Mouse (Mus musculus) hindbrain, embryonic 13.5 days (tissue): ENCODE measurements at regions not wholly inside any gene's neighbourhood (a gene's known extent, or its start where the extent isn't known, plus 50 kb on each side); places are given as distances from the start of the nearest gene placed in this dataset.

ENCODE experiments used
- ATAC-seq: fragments of 200-750 bp; cut with Nextera tagmentation; 2 replicates; pipeline ENCODE4 v1.8.0; 2017; ENCODE audit warnings: moderate TSS enrichment; ENCODE audit not compliant: low FRiP score
- H3K27ac ChIP-seq: fragments of 300-500 bp; sonication (generic); 2 replicates; pipeline ENCODE4 v1.5.1; 2015; ENCODE audit warnings: inconsistent platforms, mild to moderate bottlenecking, moderate library complexity
- H3K27me3 ChIP-seq: fragments of 300-500 bp; sonication (generic); 2 replicates; pipeline ENCODE4 v1.6.1; 2015; ENCODE audit warnings: mild to moderate bottlenecking, inconsistent platforms
- H3K36me3 ChIP-seq: fragments of 300-500 bp; sonication (generic); 2 replicates; pipeline ENCODE4 v1.6.1; 2015; ENCODE audit warnings: mild to moderate bottlenecking, inconsistent platforms
- H3K4me1 ChIP-seq: fragments of 300-500 bp; sonication (generic); replicated peaks from 2 replicates; pipeline ENCODE4 v1.6.1; 2015; ENCODE audit warnings: inconsistent platforms
- H3K4me2 ChIP-seq: fragments of 300-500 bp; sonication (generic); 2 replicates; pipeline ENCODE4 v1.6.1; 2015; ENCODE audit warnings: inconsistent platforms, mild to moderate bottlenecking, moderate library complexity
- H3K4me3 ChIP-seq: fragments of 300-500 bp; sonication (generic); 2 replicates; pipeline ENCODE4 v1.5.1; 2015; ENCODE audit warnings: mild to moderate bottlenecking, inconsistent platforms
- H3K9ac ChIP-seq: fragments of 300-500 bp; sonication (generic); 2 replicates; pipeline ENCODE4 v1.6.1; 2015; ENCODE audit warnings: mild to moderate bottlenecking, inconsistent platforms
- H3K9me3 ChIP-seq: fragments of 300-500 bp; sonication (generic); 2 replicates; pipeline ENCODE4 v1.6.1; 2016; ENCODE audit warnings: inconsistent platforms
- WGBS: fragments of 180-500 bp; shearing (Covaris S2); methylation state at CpG from one replicate; pipeline ENCODE4 v1.1.7; 2015; 5-methylcytosine and 5-hydroxymethylcytosine counted together

- Histone ChIP-seq H3K27ac (no peak overlapping the region), H3K36me3 (no peaks in the 10 kb centered on the region), H3K9me3 (no peaks in the 10 kb centered on the region), H3K4me3 (no peak overlapping the region), H3K4me2 (no peak overlapping the region), H3K9ac (no peak overlapping the region), H3K4me1 (no peaks in the 10 kb centered on the region), H3K27me3 (no peaks in the 10 kb centered on the region)
- WGBS = 94% methylated on average over 2 of the region's 2 CpGs
- ATAC-seq = no peak
Observed at GRCm38 (mm10) chr9:85391283-85391682, 64.1 kb upstream of the Tent5a start.

DNA sequence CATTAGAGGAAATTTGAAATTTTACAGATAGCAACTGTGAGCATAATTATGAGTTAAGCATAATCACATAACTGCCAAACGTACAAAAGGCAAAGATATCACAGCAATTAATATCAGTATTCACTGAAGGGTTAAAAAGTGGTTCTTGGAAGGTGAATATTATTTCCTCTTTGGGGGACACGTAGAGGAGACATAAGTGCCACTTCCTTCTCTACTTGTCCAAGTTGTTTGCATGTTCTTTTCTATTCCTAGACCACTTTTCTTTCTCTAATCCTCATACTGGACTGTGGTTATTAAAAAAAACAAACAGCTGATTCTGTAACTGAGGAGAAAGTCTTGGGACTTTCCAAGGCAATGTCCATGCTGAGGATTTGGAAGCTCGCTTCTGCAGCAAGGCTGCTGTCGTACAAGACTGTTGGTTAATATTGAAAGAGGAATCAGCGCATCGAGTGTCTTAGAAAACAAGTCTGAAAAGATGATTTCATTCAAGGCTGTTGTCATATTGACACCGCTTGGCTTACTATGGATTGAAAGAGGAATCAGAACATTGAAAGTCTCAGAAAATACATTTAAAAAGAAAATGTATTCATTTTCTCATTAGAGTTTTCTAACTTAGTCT, 61.7 kb upstream of the Tent5a start:
- Histone ChIP-seq H3K27ac (no peak overlapping the region), H3K9me3 (no peaks in the 10 kb centered on the region), H3K4me3 (no peak overlapping the region), H3K36me3 (no peaks in the 10 kb centered on the region), H3K4me1 (no peaks in the 10 kb centered on the region), H3K27me3 (no peaks in the 10 kb centered on the region), H3K9ac (no peak overlapping the region), H3K4me2 (no peak overlapping the region)
- 86% methylated on average over 7 of the region's 7 CpGs for WGBS
- no peak for ATAC-seq

DNA sequence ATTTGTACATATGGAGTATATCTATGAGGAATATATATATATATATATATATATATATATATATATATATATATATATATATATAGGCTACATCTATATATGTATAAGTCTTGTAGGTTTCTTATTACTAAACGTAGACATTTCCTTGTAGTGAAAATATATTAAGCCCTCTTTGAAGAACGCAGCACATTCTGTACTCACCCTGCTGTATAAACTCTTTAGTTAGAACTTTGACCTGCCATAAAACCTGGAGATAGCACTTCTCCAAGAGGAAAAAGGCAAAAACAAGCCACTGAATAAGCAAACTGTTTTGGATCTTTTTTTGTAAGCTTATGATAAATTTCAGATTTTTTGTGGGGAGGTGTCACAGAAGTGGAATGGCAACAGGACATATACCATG, 55.3 kb upstream of the Tent5a start:
- H3K4me1 ChIP-seq = no peaks in the 10 kb centered on the region
- H3K9ac ChIP-seq = no peak overlapping the region
- no peaks in the 10 kb centered on the region for H3K9me3 ChIP-seq
- H3K4me2 ChIP-seq = no peak overlapping the region
- 90% methylated on average over 2 of the region's 2 CpGs for WGBS
- ATAC-seq = no peak
- H3K36me3 ChIP-seq = no peaks in the 10 kb centered on the region
- no peaks in the 10 kb centered on the region for H3K27me3 ChIP-seq
- no peak overlapping the region for H3K4me3 ChIP-seq
- no peak overlapping the region for H3K27ac ChIP-seq

DNA sequence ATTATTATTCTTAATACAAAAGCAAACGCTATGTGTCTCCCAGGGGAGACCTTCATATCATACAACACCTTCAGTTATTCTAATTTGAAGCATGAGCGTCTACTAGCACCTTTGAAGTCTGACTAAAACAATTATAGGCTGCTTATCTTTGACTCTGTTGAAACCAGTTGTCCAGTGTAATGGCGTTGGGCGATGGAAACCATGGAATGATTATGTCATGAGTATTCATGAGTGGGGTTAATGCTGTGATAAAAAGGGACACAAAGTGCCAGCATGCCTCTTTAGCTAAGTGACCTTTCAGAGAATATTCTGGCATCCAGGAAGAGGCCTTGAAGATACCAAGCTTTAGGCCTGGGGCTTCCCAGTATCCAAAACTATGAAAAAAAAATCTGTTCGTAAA, 53.6 kb upstream of the Tent5a start:
- 81% methylated on average over 5 of the region's 5 CpGs for WGBS
- no peak overlapping the region for H3K9ac ChIP-seq
- H3K9me3 ChIP-seq = no peaks in the 10 kb centered on the region
- no peaks in the 10 kb centered on the region for H3K36me3 ChIP-seq
- no peak for ATAC-seq
- H3K27ac ChIP-seq = no peak overlapping the region
- no peaks in the 10 kb centered on the region for H3K4me1 ChIP-seq
- no peak overlapping the region for H3K4me2 ChIP-seq
- H3K27me3 ChIP-seq = no peaks in the 10 kb centered on the region
- no peak overlapping the region for H3K4me3 ChIP-seq

GRCm38 (mm10) chr9:85379135-85379534, 52.0 kb upstream of the Tent5a start:
- H3K27me3 ChIP-seq = no peaks in the 10 kb centered on the region
- H3K9me3 ChIP-seq = no peaks in the 10 kb centered on the region
- H3K4me3 ChIP-seq = no peak overlapping the region
- no peaks in the 10 kb centered on the region for H3K36me3 ChIP-seq
- no peak overlapping the region for H3K9ac ChIP-seq
- H3K27ac ChIP-seq = no peak overlapping the region
- WGBS = 94% methylated on average over 2 of the region's 2 CpGs
- ATAC-seq = no peak
- no peak overlapping the region for H3K4me2 ChIP-seq
- no peaks in the 10 kb centered on the region for H3K4me1 ChIP-seq
